11 mouse cellular contexts compared by ENCODE assay signal in the genomic region with DNA sequence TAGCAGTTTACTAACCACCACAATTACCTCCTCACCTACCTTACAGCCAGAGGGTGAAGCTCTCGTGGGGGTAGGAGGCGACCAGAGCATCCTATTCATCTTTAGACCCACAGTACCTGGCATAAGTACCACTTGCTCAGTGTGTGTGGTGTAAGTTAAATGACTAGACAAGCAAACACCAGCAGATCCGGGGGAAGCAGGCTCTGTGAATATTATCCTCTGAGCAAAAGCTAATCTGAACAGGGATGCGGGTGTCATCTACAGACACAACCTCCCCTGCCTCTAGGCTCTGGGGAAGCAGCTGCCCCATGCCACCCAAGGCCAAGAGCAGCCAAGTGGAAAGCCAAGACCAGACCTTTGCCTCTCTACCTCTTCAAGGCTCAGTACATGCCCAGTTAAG.
A peak's percentile ranks its signal among the peaks of the same experiment; 100 is the strongest.
DNase-seq lines count a peak whose midpoint lies in the region; ATAC-seq and TF ChIP-seq lines count a peak whose summit lies in the region.
"Had no signal": no experiment of that assay in that cellular context is flagged by ENCODE, and none has a peak within 500 bp of the region (broad histone marks: within the 10 kb centered on the region; RNA-seq: fewer than 3 reads in every experiment).

No protein-coding gene starts in this region.

- TF ChIP-seq CTCF in layer of hippocampus, adult 2 months (conservative IDR thresholded peaks at IDR 0.05): no peak

- no peaks in the 10 kb centered on the region for H3K27me3 ChIP-seq in forebrain, embryonic 16.5 days (replicated peaks; ENCODE audit: control insufficient read depth, insufficient read depth, low read length)
- H3K27me3 ChIP-seq: liver, embryonic 15.5 days had no signal

- no peaks in the 10 kb centered on the region; the same call in 1 of the 2 replicates for H3K9me3 ChIP-seq in forebrain, embryonic 16.5 days (ENCODE audit: control insufficient read depth, low read length)
- H3K9me3 ChIP-seq: liver, embryonic 15.5 days had no signal

- 0 out of 2 replicates have a peak, but pooled peaks cover 3% of the 10 kb centered on the region for H3K36me3 ChIP-seq in forebrain, embryonic 16.5 days (ENCODE audit: control insufficient read depth, insufficient read depth)
- H3K36me3 ChIP-seq: heart, embryonic 13.5 days; liver, embryonic 15.5 days had no signal

- H3K27ac ChIP-seq in forebrain, embryonic 16.5 days (ENCODE audit: low read length): peak overlapping the region; percentile 85
- H3K27ac ChIP-seq in layer of hippocampus, adult 2 months: peak overlapping the region; percentile 91
- H3K27ac ChIP-seq: heart, embryonic 13.5 days; liver, embryonic 15.5 days had no signal

- H3K4me2 ChIP-seq in forebrain, embryonic 16.5 days (ENCODE audit: low read length): peak overlapping the region; percentile 8
- H3K4me2 ChIP-seq: heart, embryonic 13.5 days; liver, embryonic 15.5 days had no signal

- DNase-seq in heart, adult 11 months: peak; percentile 74
- no peak for DNase-seq in heart, postnatal 14 days
- DNase-seq in A20 (ENCODE audit: low read depth, low spot score): peak; percentile 12
- peak in 1 of 2 experiments; percentile 48 for DNase-seq in layer of hippocampus, adult 2 months (ENCODE audit: low spot score in 2 of 2)
- no peak for DNase-seq in adrenal gland, postnatal 25 days
- DNase-seq in yolk sac, embryonic 10.5 days (ENCODE audit: low spot score): no peak
- DNase-seq in urinary bladder, postnatal 10 days (ENCODE audit: low spot score): no peak

- intact Hi-C loops in heart, postnatal 14 days (cut with DNase I): no loop called here

- peak; percentile 52 for ATAC-seq in forebrain, embryonic 16.5 days

- no peak overlapping the region for H3K4me3 ChIP-seq in forebrain, embryonic 16.5 days (replicated peaks; ENCODE audit: low read length)
- H3K4me3 ChIP-seq in layer of hippocampus, adult 2 months: no peak overlapping the region
- H3K4me3 ChIP-seq: heart, embryonic 13.5 days; liver, embryonic 15.5 days; myocyte had no signal

- 61% methylated on average over 4 of the region's 4 CpGs for WGBS in forebrain, embryonic 16.5 days

- H3K4me1 ChIP-seq in forebrain, embryonic 16.5 days (replicated peaks; ENCODE audit: control insufficient read depth, insufficient read depth, low read length): peaks cover 30% of the 10 kb centered on the region
- H3K4me1 ChIP-seq: liver, embryonic 15.5 days had no signal

- H3K9ac ChIP-seq in forebrain, embryonic 16.5 days (replicated peaks; ENCODE audit: low read depth, low read length): no peak overlapping the region
- H3K9ac ChIP-seq: heart, embryonic 13.5 days; liver, embryonic 15.5 days had no signal

Comparison
In these comparisons a context has a peak if more than half of its experiments do, and no peak if none do; other contexts are left out.
1. DNase-seq: peak in heart, adult 11 months (single experiment) and A20 (single experiment); none in heart, postnatal 14 days (0 of 2), adrenal gland, postnatal 25 days (single experiment), yolk sac, embryonic 10.5 days (single experiment) and urinary bladder, postnatal 10 days (single experiment).